Mouse (Mus musculus): ENCODE measurements around the gene Fbxw4.

DNA sequence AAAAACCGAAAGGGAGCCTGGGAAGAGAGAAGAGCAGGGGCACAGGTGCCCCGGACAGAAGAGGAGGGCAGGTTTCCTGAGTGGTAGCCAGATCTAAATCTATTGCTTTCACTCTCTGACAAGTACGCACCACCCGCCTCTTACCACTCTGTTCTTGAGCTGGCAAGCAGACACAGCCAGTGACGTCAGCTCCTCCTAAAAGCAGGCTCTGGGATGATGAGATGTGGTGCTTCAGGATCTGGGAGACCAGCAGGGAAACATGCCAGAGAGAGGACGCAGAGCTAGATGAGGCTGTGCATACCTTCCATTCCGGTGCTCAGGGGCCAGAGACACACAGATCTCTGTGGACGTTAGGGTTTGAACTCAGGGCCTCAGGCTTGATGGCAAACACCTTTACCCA is 32.1 kb upstream of the Fbxw4 start:
- TF ChIP-seq CTCF (IDR thresholded peaks at IDR 0.05; ENCODE audit: insufficient read depth, low read depth, low read length) (no peak), POLR2A (IDR thresholded peaks at IDR 0.05; ENCODE audit: insufficient read depth, low read depth, low read length) (no peak)
